Mouse (Mus musculus) heart, postnatal 0 days (tissue): ENCODE results near the gene Map7.

ENCODE experiments used
- CTCF ChIP-seq: IDR thresholded peaks from 2 replicates; pipeline ENCODE4 v1.5.1; 2016; ENCODE audit warnings: antibody characterized with exemption, control low read depth, low read depth
- EP300 ChIP-seq: IDR thresholded peaks from 2 replicates; pipeline ENCODE4 v1.6.1; 2016; ENCODE audit warnings: antibody characterized with exemption, low read depth

- no peak for TF ChIP-seq EP300
- TF ChIP-seq CTCF = no peak
These were observed 54.5 kb downstream of the Map7 start for GRCm38 (mm10) chr10:20202818-20203217.
